Mouse (Mus musculus) spleen, postnatal 10 days (tissue): Measurements from ENCODE around the gene Cdk17.

Source experiments
- DNase-seq, 2 experiments: peaks; one replicate each; pipeline ENCODE4 v3.0.0; 2021 to 2022; ENCODE audit warnings: low spot score in 2 of 2

Gene Cdk17

DNA sequence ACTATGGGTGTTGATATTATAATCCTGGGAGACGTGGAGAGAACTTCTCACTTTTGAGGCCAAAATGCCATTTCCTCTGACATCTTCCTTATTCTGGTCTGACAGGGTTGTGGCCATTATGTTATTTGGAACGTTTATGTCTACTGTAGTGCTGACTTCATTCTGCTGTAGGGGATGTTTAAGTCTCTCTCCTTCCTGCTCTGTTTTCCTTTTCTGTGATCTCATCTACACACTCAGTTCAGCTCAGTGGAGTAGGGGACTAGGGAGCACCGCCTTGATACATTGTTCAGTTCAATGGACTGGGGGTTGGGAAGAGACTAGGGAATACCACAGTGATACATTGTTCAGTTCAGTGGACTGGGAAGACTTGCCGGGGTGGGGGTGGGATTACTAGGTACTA lies 7.4 kb downstream of the Cdk17 start:
- no peak for DNase-seq

DNA sequence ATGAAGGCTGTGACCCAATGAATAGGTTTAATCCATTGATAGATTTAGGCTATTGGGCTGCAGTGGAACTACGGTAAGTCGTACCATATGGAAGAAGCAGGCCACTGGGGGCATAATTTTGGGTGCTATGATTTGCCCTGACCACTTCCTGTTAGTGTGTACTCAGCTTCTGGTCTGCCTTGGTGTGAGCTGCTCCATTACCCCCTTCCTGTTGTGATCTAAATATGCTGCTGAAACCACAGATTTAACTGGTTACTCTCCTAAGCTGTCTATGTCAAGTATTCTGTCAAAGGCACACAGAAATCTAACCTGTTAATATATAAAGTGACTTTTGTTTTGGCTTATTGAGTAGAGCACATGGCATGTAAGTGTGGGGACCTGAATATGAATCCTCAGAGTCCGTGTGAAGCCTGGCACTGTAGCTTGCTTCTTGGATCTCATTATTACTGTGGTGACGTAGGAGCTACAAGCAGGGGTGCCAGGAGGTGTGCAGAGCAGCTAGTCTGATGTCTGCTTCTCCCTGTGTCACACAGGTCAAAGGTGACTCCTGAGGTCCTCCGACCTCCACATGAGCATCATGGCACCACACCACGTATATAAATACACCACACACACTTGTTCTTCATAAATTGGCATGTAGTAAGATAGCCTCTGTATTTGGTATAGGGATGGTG lies 10.6 kb downstream of the Cdk17 start:
- peak; percentile 2 to 49 for DNase-seq

DNA sequence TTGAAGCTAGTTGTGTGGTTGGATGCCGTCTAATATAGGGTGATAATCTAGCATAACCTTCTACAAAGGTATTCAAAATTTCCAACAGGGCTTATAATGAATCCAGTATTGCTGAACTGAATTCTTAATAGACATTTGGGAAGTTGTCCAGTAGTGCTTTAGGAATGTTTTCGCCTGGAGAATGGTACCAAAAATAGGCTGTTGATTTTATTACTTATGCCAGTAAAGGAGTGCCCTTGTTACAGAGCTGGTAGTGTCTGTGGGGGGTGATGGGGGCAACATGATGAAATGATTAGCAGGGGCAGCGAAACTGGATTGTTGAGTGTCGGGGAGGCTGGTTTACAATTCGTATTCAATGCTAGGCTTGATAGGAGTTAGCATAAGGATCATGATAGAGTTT lies 16.8 kb downstream of the Cdk17 start:
- no peak for DNase-seq

DNA sequence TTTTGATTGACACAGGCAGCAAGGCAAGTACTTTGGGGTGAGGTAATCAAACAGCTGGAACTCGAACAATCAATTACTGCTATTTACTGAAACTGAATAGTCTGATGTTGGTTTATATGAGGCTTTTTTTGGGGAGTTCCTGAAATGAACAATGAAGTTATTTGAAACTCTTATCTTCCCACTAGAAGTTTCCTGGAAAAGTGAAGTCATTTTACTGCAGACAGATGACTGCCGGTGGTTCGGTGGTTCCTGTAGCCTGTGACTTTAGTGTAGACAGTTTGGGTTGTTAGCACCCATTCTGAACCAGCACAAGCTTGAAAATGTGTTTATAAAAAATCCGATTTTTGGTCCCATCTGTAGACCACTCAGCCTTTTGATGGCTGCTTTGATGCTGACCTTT lies 17.2 kb downstream of the Cdk17 start:
- DNase-seq, result peak in 1 of 2 experiments; percentile 3

DNA sequence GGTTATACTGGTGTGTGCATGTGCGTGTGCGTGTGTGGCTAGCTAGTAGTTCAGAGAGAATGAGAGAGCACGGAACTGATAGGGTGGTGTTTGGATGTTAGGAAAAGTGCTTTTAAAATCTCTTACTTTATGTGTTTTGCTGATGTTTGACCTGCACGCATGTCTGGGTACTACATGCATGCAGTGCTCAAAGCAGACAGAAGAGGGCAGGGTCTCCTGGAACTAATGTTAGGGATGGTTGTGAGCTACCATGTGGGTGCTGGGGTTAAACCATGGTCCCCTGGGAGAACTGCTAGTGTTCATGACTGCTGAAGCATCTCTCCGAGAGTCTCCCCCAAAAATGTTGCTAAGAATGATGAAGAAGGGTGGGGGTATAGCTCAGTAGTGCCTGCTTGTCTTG lies 18.0 kb downstream of the Cdk17 start:
- no peak for DNase-seq

DNA sequence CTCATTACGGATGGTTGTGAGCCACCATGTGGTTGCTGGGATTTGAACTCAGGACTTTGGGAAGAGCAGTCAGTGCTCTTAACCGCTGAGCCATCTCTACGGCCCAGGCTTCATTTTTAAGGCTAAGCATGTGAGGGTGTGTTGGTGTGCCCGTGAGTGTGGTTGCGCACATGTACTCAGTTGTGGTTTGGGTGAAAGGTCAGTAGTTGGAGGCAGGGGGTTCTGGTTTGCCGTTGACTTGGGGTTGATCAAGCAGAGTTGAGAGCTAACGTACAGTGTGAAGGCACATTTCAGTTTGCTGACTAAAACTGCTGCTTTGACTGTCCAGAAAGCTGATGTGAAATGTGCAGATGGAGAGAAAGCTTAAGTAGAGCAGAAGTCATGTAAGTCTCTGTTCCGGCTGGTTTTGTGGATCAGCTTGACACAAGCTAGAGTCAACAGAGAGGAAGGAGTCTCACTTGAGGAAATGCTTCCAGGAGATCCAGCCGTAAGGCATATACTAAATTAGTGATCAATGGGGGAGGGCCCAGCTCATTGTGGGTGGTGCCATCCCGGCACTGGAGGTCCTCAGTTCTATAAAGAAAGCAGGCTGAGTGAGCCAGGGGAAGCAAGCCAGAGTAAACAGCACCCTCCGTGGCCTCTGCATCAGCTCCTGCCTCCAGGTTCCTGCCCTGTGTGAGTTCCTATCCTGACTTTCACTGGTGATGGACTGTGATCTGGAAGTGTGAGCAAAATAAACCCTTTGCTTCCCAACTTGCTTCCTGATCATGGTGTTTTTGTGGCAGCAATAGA lies 19.2 kb downstream of the Cdk17 start:
- DNase-seq, result no peak

DNA sequence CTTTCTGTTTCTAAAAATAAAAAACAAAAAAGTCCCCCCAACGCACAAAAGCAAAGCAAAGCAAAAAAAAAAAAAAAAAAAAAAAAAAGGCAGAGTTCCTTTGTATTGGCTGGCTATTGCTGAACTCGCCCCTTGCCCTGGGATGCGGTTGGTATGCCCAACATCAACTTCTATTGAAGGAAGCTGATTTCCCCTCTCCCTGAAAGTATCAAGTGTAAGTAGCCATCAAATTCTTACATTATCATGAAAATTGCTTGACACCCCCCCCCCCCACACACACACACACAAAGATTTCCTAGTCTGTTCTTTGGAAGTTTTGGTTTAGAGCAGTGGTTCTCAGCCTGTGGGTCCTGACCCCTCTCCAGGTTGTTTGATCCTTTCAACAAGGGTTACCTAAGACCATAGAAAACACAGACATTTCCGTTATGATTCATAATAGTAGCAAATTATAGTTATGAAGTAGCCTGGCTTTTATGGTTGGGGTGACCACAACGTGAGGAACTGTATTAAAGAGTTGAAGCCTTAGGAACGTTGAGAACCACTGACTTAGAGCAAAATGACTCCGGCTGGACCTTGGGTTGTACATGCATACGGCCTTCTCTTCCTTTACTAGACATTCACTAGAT lies 23.8 kb downstream of the Cdk17 start:
- DNase-seq, result no peak

DNA sequence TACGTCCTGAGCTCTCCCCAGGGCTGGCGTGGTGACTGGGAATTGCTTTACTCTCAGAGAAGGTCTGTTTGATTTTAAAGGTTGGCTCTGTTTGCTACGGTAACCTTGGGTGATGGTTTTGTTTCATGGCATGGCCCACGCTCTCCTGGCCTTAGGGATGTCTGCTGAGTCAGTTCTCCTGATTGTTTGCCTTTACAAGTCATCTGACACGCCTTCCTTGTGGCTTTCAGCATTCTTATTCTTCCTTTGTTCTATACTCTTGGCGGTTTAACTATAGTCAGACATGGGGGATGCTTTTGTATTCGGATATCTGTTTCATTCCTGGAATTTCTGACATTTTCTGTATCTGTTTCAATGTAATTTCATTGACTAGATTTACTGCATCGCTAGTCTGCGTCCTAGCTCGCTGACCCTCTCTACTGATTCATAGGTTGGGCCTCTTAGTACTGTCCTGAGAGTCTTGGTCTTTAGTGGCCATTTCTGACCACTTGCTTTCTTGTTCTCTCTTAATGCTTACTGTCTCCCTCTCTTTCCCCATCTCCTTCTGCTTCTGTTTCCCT lies 27.8 kb downstream of the Cdk17 start:
- DNase-seq, result no peak

DNA sequence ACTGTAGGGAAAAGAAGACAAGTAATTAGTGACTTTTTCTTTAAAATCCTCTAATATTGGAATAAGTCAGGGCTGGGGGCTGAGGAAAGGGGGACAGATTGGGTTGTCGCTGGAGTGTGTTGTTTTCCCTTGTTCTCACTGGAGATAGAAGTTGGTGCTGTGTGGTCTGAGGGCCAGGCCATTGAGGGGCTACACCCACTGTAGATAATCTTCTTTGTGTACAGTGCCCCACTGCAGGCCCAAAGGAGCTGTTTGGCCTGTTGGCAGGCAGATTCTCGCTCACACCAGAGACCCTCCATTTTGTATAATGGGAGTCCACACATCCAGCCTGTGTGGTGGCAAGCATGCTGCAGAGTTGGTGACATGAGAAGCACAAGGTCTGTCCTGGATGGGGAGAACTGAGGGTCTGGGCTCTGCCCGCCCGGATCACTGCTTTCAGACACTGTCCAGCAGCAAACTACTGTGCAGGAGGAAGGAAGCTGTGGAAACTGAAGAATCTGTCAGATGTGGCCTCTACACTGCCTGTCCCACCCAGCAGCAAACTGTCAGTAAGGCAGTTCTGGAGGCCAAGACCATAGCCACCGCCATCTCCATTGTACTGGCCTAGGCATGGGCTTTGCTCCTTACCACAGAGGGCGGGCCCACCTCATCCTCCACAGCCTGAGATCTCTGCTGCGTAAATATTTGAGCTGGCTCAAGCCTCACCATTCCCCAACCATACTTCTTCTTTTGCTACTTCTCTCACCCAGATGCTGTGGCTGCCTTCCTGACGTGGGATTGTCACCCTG lies 30.0 kb downstream of the Cdk17 start:
- no peak for DNase-seq

DNA sequence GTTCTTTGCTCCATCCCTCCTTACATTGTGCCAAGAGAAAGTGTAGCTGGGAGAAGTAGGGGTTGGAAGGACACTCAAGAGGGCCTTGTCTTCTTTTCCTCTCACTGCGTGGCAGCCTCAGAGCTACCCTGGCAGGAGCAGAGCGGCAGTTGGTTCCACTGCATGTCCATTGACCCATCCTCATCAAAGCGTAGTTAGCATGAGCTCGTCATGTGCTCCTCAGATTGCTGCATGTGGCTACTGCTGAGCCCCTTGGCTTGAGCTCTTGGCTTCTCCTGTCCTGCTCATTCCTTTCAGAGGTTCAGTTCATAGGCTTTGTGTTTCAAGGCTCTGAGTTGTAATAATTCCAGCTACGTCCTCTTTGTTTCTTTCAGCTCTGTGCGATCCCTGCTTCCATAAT lies 36.4 kb downstream of the Cdk17 start:
- DNase-seq, result no peak

DNA sequence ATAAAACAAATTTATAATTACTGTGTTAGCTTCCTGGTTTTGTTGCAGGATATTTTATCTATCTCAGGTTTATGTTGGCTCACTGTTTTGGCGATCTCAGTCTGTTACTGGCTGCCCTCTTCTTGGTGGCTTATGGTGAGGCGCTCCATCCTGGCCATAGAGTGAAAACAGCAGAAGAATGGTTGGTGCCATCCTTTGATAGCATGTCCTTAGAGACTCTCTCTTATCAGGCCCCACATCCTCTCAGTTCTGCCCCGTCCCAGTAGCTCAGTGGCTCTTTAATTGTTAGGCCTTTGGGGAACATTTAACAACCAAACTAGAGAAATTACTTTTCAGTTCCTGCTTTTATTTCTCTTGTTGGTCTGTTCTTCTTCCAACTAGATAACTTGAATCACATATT lies 38.3 kb downstream of the Cdk17 start:
- DNase-seq, result no peak

DNA sequence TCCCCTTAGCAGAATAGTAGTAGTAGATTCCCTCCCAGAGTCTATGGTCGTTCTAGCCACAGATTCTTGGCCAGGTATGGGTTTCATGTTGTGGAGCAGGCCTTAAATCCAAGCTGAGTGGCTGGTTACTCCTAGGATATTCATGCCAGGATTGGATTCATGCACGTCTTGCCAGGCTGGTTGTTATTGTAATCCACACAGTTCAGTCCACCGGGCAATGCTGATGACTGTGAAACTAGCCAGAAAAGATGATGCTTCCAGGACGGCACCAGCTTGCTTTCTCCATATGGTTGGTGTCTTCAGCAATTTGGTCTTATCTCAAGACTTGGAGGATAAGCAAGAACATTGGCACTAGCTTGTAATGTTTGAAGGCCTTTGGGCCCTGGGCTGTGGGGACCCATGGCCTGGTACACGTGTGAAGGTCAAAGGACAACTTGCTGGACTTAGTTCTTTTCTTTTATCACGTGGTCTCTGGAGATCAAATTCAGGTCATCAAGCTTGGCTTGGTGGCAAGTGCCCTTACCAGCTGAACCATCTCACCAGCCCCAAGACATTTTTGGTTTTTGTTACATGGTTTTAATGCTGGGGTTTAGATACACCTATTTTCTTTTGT lies 41.3 kb downstream of the Cdk17 start:
- no peak for DNase-seq

DNA sequence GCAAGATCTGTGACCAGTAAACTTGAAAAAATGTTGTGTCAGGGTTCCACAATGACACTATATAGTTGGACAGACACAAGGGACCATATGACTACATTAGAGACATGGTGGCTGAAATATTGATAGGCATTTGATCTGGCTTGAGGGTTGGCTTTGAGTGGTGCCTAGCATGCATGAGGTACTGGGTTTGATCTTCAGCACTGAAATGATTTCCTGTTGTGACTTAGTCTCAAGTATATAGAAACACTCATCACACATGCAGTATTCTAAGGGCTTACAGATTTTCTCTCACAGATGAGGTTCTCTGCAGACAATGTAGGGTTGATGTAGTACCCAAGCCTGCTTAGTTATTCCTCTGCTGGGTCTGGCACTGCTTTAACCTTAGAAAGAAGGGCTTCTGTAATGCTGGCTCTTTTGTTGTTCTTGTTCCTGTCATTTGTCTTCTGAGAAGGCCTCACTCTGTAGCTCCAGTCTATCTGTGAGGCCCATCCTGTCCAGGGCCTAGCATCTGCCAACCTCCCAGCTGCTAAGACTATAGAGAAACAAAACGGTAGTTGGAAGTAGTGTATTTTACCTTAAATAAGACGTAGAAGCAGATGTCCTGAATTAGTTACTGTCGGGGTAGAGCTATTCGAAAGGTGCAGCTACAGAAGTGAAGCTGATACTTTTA lies 44.7 kb downstream of the Cdk17 start:
- DNase-seq, result no peak

DNA sequence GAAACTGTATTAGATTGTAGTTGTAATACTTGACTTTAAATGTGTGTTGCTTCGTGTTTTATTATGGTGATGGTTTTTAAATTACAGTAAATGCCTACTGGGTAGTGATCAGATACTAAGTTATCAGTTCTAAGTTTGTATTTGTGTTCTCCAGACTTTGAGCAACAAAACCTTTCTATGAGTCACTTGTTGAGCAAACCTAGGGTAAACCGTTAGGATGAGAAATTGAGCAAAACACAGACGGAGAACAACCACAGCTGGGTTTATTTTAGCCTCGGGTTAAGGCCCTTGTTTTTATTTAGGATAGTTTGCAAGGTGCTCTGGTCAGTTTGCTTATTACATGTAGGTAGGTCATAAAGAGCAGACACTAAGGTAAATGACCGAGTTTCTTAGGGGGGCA lies 46.5 kb downstream of the Cdk17 start:
- DNase-seq, result no peak

DNA sequence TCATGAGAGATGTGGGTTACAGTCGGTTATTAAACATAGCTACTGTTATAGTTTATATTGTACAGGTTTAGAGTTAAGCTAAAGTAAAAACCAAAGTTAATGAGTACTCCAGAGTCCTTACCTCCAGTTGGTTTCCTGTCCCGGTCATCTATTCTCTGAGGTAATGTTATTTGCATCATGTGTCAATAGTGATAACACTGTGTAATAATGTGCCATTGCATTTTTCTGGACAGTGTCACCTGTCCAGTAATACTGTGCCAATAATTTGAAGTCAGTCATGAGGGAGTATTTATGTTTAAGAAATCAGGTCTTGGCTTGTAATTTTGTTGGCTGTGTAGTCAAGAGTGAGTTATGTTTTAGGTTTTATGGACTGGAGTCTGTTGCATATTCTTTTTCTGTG lies 52.0 kb downstream of the Cdk17 start:
- DNase-seq, result no peak

DNA sequence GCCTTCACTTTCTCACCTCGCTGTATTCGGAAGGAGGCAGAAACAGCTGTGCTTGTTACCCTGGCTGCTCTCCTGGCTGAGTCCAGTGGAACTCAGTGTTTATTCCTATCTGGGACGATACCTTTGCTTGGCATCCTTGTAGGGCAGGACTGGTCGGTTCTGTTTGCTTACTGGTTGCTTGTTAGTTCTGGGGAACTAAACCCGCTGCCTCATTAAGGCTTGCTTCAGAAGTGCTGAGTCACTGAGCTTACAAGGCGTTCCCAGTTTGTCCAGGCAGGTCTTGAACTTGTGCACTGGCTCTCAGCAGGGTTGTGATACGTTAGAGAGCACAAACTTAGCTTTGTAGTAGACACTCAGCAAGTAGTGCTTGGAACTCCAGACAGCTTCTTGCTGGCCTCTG lies 52.7 kb downstream of the Cdk17 start:
- no peak for DNase-seq

DNA sequence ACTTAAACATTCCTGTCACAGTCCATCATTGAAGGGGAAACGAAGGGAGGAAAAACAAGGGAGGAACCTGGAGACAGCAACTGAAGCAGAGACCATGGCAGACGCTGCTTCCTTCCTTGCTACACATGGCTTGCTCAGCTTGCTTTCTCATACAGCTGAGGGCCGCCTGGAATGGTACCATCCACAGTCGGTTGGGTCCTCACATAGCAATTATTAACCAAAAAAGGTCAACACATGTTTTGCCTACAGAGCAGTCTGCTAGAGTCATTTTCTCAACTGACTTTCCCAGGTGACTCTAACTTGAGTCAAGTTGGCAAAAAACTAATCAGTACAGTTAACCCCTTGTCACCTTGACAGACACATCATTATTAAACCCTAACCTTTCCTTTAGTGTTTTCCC lies 53.6 kb downstream of the Cdk17 start:
- no peak for DNase-seq

DNA sequence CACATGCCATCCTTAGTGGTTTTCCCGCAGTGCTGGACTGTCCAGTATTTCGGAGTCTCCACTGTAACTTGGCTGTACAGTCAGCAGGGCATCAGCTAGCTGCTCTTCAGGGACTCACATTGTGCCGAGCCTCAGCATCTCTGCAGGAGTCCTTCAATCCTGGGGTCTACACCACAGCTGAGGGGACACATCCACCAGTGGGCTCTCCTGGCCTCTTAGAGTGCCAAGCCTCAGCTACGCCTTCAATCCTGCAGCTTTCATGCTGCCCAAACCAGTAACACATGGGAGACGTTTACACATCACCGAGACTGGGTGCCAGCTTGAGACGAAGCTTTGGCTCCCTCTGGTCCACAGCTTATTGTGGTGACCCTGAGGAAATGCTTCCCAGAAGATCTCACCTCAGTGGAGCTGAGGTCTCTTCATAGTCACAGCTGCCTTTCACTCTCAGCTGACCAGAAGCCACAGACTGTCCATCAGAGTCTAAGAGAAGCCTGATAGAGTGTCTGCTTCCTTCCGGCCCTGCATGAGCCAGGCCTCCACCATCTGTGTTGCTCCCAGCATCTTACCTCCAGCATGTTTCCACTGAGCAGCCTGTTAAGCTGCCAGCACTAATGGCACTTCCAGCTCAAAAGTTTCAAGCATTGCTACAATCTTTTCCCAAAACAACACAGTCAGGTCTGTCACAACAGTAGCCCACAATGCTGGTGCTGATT lies 54.5 kb downstream of the Cdk17 start:
- DNase-seq, result no peak

DNA sequence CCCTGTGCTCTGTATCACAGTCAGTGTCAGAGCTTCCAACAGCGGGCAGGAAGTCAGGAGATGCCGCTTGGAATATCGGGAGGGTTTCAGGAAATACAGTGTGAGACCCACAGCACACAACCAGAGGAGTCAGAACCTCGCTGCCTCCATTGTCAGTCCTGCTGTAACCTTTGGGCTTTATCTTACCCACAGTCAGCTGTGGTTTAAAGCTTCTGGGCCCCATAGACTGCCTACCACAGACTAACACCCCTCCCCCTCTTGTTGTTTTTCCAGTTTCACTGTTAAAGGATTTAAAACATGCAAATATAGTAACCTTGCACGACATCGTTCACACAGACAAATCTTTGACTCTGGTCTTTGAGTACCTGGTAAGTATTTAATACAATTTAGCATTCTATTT lies 65.1 kb downstream of the Cdk17 start:
- no peak for DNase-seq

DNA sequence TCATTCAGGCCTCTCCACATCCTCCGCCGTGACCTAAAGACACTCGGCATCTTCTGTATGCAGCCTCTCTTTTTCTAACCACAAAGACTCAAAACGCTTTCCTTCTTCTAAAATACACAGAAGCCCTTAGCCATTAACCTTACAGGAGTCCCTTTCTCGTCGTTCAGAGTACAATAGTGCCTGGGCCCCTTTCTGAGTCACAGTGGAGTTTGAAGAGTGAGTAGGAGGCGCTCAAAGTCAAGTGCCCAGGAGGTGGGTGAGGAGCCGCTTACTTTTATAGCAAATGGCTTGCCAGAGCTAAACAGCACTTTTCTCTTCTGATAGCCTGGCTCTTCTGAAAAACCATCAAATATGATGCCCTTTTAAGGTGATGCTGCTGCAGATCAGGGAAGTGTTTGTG lies 67.2 kb downstream of the Cdk17 start:
- no peak for DNase-seq
